Mouse (Mus musculus) right cerebral cortex, postnatal 4 days (tissue): ENCODE data around the gene Srm.

ENCODE experiments used
- DNase-seq: peaks from one replicate; pipeline ENCODE4 v3.0.0-alpha.2; 2022

Gene Srm

DNA sequence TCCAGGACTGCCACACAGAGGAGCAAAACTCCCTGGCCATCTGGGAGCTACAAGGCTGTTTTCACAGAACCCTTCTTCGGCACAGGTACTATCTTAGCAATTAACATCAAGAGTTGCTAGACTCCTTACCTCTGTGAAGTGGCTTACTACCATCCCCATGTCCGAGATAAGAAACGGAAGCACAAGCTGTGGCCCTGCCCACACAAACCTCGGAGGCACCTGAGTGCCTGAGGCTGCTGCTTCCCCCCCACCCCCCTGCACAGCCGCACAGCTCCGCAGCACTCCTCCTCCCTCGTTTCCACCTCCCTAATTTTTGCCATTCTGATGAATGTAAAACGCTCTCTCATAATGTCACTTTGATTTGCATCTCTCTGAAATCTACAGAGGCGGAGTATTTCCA, 47.0 kb downstream of the Srm start:
- no peak for DNase-seq

DNA sequence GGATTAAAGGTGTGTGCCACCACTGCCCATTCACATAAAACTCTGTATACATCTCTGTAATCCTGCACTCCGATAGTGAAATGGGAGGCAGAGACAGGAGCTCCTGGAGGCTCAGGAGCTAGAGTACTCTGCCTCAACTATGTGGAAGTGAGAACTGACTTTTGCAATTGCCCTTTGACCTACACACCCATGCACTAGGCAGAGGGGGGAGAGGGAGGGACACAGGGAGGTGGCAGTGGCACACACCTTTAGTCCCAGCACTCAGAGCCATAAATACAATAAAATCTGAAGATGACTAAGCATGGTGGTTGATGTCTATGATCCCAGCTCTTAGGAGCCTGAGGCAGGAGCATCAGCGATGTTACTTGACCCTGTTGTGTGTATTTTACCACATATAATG, 48.2 kb downstream of the Srm start:
- DNase-seq = no peak

DNA sequence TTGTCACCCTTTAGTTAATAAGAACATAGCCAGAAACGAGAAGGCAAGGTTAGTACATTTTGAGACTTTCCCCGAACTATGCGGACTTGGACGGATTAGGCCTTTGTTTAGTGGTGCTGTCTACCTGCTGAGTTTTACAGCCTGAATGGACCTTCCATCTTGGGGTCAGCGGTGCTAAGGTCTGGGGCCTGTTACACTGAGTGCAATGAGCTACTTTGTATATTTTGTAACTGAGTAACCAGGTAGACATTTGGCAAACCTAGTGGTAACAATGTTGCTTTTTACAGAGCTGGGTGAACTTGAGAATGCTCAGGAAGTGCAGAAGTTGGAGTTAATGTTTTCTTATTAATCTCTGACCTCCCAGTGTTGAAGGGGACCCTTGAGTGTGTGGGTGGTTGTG, 49.8 kb downstream of the Srm start:
- no peak for DNase-seq

- no peak for DNase-seq
Observed at GRCm38 (mm10) chr4:148643291-148644156, 52.2 kb downstream of the Srm start, which contains the start of gene Gm572. Gene Gm572 (plus strand): TSS chr4:148643317.

GRCm38 (mm10) chr4:148644157-148644511, 52.8 kb downstream of the Srm start:
- peak; percentile 76 for DNase-seq
